Mouse (Mus musculus) heart, adult 2 months (tissue): ENCODE results near the gene Zkscan16. TPM values are rescaled to one million over a fixed set of nuclear protein-coding genes. Genes with fewer than 3 reads are reported as not detected.

ENCODE experiments used
- DNase-seq, 2 experiments: peaks; one replicate each; pipeline ENCODE4 v3.0.0; 2021
- H3K27ac ChIP-seq: fragments of 200-600 bp; 2 replicates; pipeline ENCODE4 v1.8.1; 2022
- H3K27me3 ChIP-seq: fragments of 200-500 bp; 2 replicates; pipeline ENCODE4 v1.6.1; 2012; ENCODE audit warnings: mild to moderate bottlenecking, low read length, inconsistent platforms, mixed read lengths; ENCODE audit not compliant: control insufficient read depth, insufficient read depth
- H3K36me3 ChIP-seq: fragments of 200-500 bp; 2 replicates; pipeline ENCODE4 v1.6.1; 2012; ENCODE audit warnings: low read length, inconsistent platforms; ENCODE audit not compliant: control insufficient read depth, insufficient read depth
- H3K4me1 ChIP-seq: fragments of 200-500 bp; 2 replicates; pipeline ENCODE4 v1.6.1; 2011; ENCODE audit warnings: low read length; ENCODE audit not compliant: control insufficient read depth, insufficient read depth
- H3K4me3 ChIP-seq: fragments of 200-600 bp; 2 replicates; pipeline ENCODE4 v1.8.1; 2022
- H3K79me2 ChIP-seq: fragments of 200-500 bp; replicated peaks from 2 replicates; pipeline ENCODE4 v1.6.1; 2012; ENCODE audit warnings: mild to moderate bottlenecking, inconsistent platforms, low read length, moderate library complexity, mixed read lengths; ENCODE audit not compliant: control insufficient read depth, insufficient read depth
- H3K9ac ChIP-seq: fragments of 200-500 bp; 2 replicates; pipeline ENCODE4 v1.6.1; 2012; ENCODE audit warnings: low read depth, mild to moderate bottlenecking, control low read depth, inconsistent platforms, low read length, mixed read lengths
- CTCF ChIP-seq: fragments of 200-600 bp; IDR thresholded peaks from 2 replicates; pipeline ENCODE4 v1.8.1; 2022; ENCODE audit warnings: antibody characterized with exemption, mild to moderate bottlenecking, moderate library complexity
- EP300 ChIP-seq: fragments of 200-500 bp; IDR thresholded peaks from 2 replicates; pipeline ENCODE4 v1.6.1; 2011; ENCODE audit warnings: low read depth, low read length, control low read depth; ENCODE audit not compliant: insufficient read depth
- POLR2A ChIP-seq: fragments of 200-500 bp; IDR thresholded peaks from 2 replicates; pipeline ENCODE4 v1.6.1; 2011; ENCODE audit warnings: mild to moderate bottlenecking, low read depth, low read length, control low read depth; ENCODE audit not compliant: insufficient read depth
- WGBS: fragments of 180-500 bp; shearing (Covaris S2); methylation state at CpG from one replicate; pipeline ENCODE4 v1.1.7; 2018; 5-methylcytosine and 5-hydroxymethylcytosine counted together
- intact Hi-C: fragments of 180-260 bp; cut with DNase I; formaldehyde crosslinking; loops from one replicate; pipeline ENCODE4 v1.15.1; 2025
- polyA plus RNA-seq: library from polyadenylated mRNA; depleted of rRNA; stranded (reverse); fragments of >200 nt; gene quantifications from 2 replicates; pipeline ENCODE4 v1.2.3, GENCODE M21; 2012
- total RNA-seq, 2 experiments: library from RNA; stranded (reverse); gene quantifications; 2 replicates each; pipeline ENCODE4 v1.2.3; 2021

The Zkscan16 gene
- total and polyA plus RNA-seq, 3 experiments = 0.14 TPM; not detected in 2

GRCm38 (mm10) chr4:58995251-58995693, 51.8 kb downstream of the Zkscan16 start:
- H3K36me3 ChIP-seq = no peaks in the 10 kb centered on the region
- intact Hi-C loops = no loop called here
- H3K4me3 ChIP-seq = no peak overlapping the region
- H3K79me2 ChIP-seq = no peaks in the 10 kb centered on the region
- 56% methylated on average over 8 of the region's 8 CpGs for WGBS
- no peaks in the 10 kb centered on the region for H3K27me3 ChIP-seq
- H3K9ac ChIP-seq = no peak overlapping the region
- no peak overlapping the region for H3K27ac ChIP-seq
- no peak for DNase-seq
- H3K4me1 ChIP-seq = no peaks in the 10 kb centered on the region
- TF ChIP-seq POLR2A (no peak), CTCF (no peak), EP300 (no peak)

GRCm38 (mm10) chr4:58997081-58997480, 53.7 kb downstream of the Zkscan16 start:
- Histone ChIP-seq H3K4me1 (no peaks in the 10 kb centered on the region), H3K27me3 (no peaks in the 10 kb centered on the region), H3K79me2 (no peaks in the 10 kb centered on the region), H3K36me3 (no peaks in the 10 kb centered on the region), H3K9ac (no peak overlapping the region), H3K4me3 (no peak overlapping the region), H3K27ac (no peak overlapping the region)
- TF ChIP-seq POLR2A (no peak), CTCF (no peak), EP300 (no peak)
- WGBS = 54% methylated on average over 5 of the region's 5 CpGs
- no peak for DNase-seq
- intact Hi-C loops = no loop called here

GRCm38 (mm10) chr4:58998688-58999087, 55.3 kb downstream of the Zkscan16 start:
- no peak overlapping the region for H3K4me3 ChIP-seq
- H3K36me3 ChIP-seq = no peaks in the 10 kb centered on the region
- no peaks in the 10 kb centered on the region for H3K79me2 ChIP-seq
- WGBS = 78% methylated on average over 1 of the region's 1 CpGs
- TF ChIP-seq POLR2A = no peak
- no peak for TF ChIP-seq CTCF
- no peak for TF ChIP-seq EP300
- no peaks in the 10 kb centered on the region for H3K27me3 ChIP-seq
- DNase-seq = no peak
- intact Hi-C loops = loop anchor here (1.0 kb wide), 1 partner anchor 13 kb away; no protein-coding TSS in a partner anchor
- no peak overlapping the region for H3K9ac ChIP-seq
- H3K4me1 ChIP-seq = no peaks in the 10 kb centered on the region
- no peak overlapping the region for H3K27ac ChIP-seq

GRCm38 (mm10) chr4:58999686-59000085, 56.3 kb downstream of the Zkscan16 start:
- TF ChIP-seq CTCF = peak; percentile 99
- TF ChIP-seq EP300 = peak; percentile 69; the same call in 1 of the 2 replicates
- TF ChIP-seq POLR2A = no peak
- 3% methylated on average over 2 of the region's 2 CpGs for WGBS
- no peak overlapping the region for H3K9ac ChIP-seq
- H3K27ac ChIP-seq = no peak overlapping the region
- H3K4me3 ChIP-seq = no peak overlapping the region
- H3K36me3 ChIP-seq = peaks cover 2% of the 10 kb centered on the region; the same call in 1 of the 2 replicates
- intact Hi-C loops = loop anchor here (1.0 to 10.0 kb wide), 4 partner anchors 14 to 1045 kb away; partner anchors contain the start of genes Ecpas, Ptbp3 and Txn1
- H3K27me3 ChIP-seq = no peaks in the 10 kb centered on the region
- DNase-seq = peak; percentile 71 to 73
- no peaks in the 10 kb centered on the region for H3K79me2 ChIP-seq
- H3K4me1 ChIP-seq = no peaks in the 10 kb centered on the region

- Histone ChIP-seq H3K9ac (no peak overlapping the region), H3K79me2 (no peaks in the 10 kb centered on the region), H3K4me3 (no peak overlapping the region), H3K4me1 (no peaks in the 10 kb centered on the region), H3K27me3 (no peaks in the 10 kb centered on the region), H3K36me3 (peaks cover 4% of the 10 kb centered on the region; the same call in 1 of the 2 replicates), H3K27ac (no peak overlapping the region)
- 16% methylated on average over 2 of the region's 2 CpGs for WGBS
- TF ChIP-seq POLR2A = no peak
- peak; percentile 52 for TF ChIP-seq CTCF
- intact Hi-C loops = loop anchor here (5.0 to 10.0 kb wide), 3 partner anchors 88 to 1046 kb away; partner anchors contain the start of genes Ecpas, Ptbp3 and Txn1
- no peak for DNase-seq
Measured at GRCm38 (mm10) chr4:59000614-59001013, 57.2 kb downstream of the Zkscan16 start.

- peak within 1 kb of the TSS; percentile 86 for H3K27ac ChIP-seq
- DNase-seq = peak; percentile 96
- peaks cover 4% of the 10 kb centered on the region; the same call in 1 of the 2 replicates for H3K36me3 ChIP-seq
- intact Hi-C loops = loop anchor here (1.0 to 10.0 kb wide), 4 partner anchors 33 to 1048 kb away; partner anchors contain the start of genes Ecpas, Ptbp3 and Txn1
- H3K79me2 ChIP-seq = 0 out of 2 replicates have a peak, but pooled peaks cover 3% of the 10 kb centered on the region
- peak within 1 kb of the TSS; percentile 65 for H3K4me3 ChIP-seq
- peak within 1 kb of the TSS; percentile 96 for H3K9ac ChIP-seq
- peaks cover 2% of the 10 kb centered on the region for H3K4me1 ChIP-seq
- TF ChIP-seq POLR2A (peak; percentile 51; the same call in 1 of the 2 replicates), CTCF (no peak), EP300 (0 out of 2 replicates have a peak, but pooled peaks have one; percentile 47)
- under 1% methylated on average over 87 of the region's 89 CpGs for WGBS
- H3K27me3 ChIP-seq = no peaks in the 10 kb centered on the region
Measured at GRCm38 (mm10) chr4:59002948-59003805, 59.7 kb downstream of the Zkscan16 start, which contains the start of gene Gm20503. Gm20503 (plus strand) TSS chr4:59003210.
